9 mouse cellular contexts compared by ENCODE assay signal in the genomic region with DNA sequence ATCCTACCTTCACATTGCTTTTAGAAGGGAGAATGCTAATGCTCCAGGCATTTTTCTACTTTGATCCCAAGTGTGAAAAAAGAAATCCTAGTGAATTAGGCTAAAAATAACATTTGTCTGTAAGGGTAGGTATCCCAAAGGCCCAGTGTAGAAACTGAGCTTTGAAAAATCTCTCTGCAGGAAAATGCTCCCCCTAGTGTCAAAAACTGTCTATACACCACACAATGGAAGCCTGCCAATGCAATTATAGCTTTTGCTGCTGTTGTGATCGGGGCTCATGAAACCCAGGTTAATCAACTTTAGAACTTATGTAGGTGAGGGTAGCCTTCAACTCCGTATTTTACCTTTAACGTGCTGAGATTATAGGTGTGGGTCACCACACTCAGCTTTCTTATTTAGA. TPM values are rescaled to one million over a fixed set of nuclear protein-coding genes. Genes with fewer than 3 reads are reported as not detected.
DNase-seq lines count a peak whose midpoint lies in the region; ATAC-seq lines count a peak whose summit lies in the region.
"Had no signal": no experiment of that assay in that cellular context is flagged by ENCODE, and none has a peak within 500 bp of the region (broad histone marks: within the 10 kb centered on the region; RNA-seq: fewer than 3 reads in every experiment).

No protein-coding gene starts in this region.

- no peaks in the 10 kb centered on the region for H3K4me1 ChIP-seq in midbrain, embryonic 11.5 days (ENCODE audit: control insufficient read depth, insufficient read depth, low read length)
- peaks cover 3% of the 10 kb centered on the region; the same call in 1 of the 2 replicates for H3K4me1 ChIP-seq in midbrain, embryonic 16.5 days (ENCODE audit: control insufficient read depth, insufficient read depth, low read length)
- no peaks in the 10 kb centered on the region for H3K4me1 ChIP-seq in forebrain, embryonic 16.5 days (replicated peaks; ENCODE audit: control insufficient read depth, insufficient read depth, low read length)
- H3K4me1 ChIP-seq: stomach, embryonic 15.5 days had no signal

- DNase-seq in midbrain, embryonic 11.5 days (ENCODE audit: low spot score, missing footprints): peak; percentile 93
- peak; percentile 44 for DNase-seq in MEL-GATA-1-ER (ENCODE audit: extremely low read depth, low read depth)
- peak; percentile 70 for DNase-seq in c-Kit-positive CD71-positive TER-119-positive erythroid progenitor cells, embryonic 14.5 days (ENCODE audit: low spot score)
- DNase-seq in heart, adult 9 months (ENCODE audit: low spot score in 2 of 2): peak; percentile 34 to 66
- DNase-seq in layer of hippocampus, postnatal 10 days (ENCODE audit: low spot score in 2 of 2): peak; percentile 51 to 63

- H3K9ac ChIP-seq in midbrain, embryonic 11.5 days (ENCODE audit: low read length): no peak overlapping the region
- H3K9ac ChIP-seq in midbrain, embryonic 16.5 days (ENCODE audit: low read depth, low read length): no peak overlapping the region
- no peak overlapping the region for H3K9ac ChIP-seq in forebrain, embryonic 16.5 days (replicated peaks; ENCODE audit: low read depth, low read length)
- H3K9ac ChIP-seq: stomach, embryonic 15.5 days had no signal

- WGBS in midbrain, embryonic 11.5 days: 53% methylated on average over 3 of the region's 3 CpGs
- 45% methylated on average over 3 of the region's 3 CpGs for WGBS in midbrain, embryonic 16.5 days
- WGBS in forebrain, embryonic 16.5 days: 35% methylated on average over 3 of the region's 3 CpGs

- H3K4me3 ChIP-seq in midbrain, embryonic 11.5 days (ENCODE audit: low read depth, low read length): no peak overlapping the region
- no peak overlapping the region for H3K4me3 ChIP-seq in midbrain, embryonic 16.5 days (ENCODE audit: low read depth, low read length)
- H3K4me3 ChIP-seq in forebrain, embryonic 16.5 days (replicated peaks; ENCODE audit: low read length): no peak overlapping the region
- H3K4me3 ChIP-seq: stomach, embryonic 15.5 days had no signal

- H3K4me2 ChIP-seq in midbrain, embryonic 11.5 days: no peak overlapping the region
- H3K4me2 ChIP-seq in midbrain, embryonic 16.5 days (ENCODE audit: low read length): no peak overlapping the region
- no peak overlapping the region for H3K4me2 ChIP-seq in forebrain, embryonic 16.5 days (ENCODE audit: low read length)
- H3K4me2 ChIP-seq: stomach, embryonic 15.5 days had no signal

- ATAC-seq in midbrain, embryonic 11.5 days (ENCODE audit: low FRiP score): no peak
- no peak for ATAC-seq in midbrain, embryonic 16.5 days
- peak; percentile 70 for ATAC-seq in neutrophil, adult 5-6 weeks (ENCODE audit: extremely low read depth, insufficient number of reproducible peaks, low FRiP score, poor library complexity, severe bottlenecking)
- no peak for ATAC-seq in forebrain, embryonic 16.5 days

- no peaks in the 10 kb centered on the region for H3K36me3 ChIP-seq in midbrain, embryonic 11.5 days (ENCODE audit: control insufficient read depth, insufficient read depth, low read length)
- H3K36me3 ChIP-seq in midbrain, embryonic 16.5 days (ENCODE audit: control insufficient read depth, insufficient read depth, low read length): no peaks in the 10 kb centered on the region
- H3K36me3 ChIP-seq in forebrain, embryonic 16.5 days (ENCODE audit: control insufficient read depth, insufficient read depth): no peaks in the 10 kb centered on the region
- H3K36me3 ChIP-seq: stomach, embryonic 15.5 days had no signal

- no peaks in the 10 kb centered on the region for H3K9me3 ChIP-seq in midbrain, embryonic 11.5 days (ENCODE audit: control insufficient read depth, low read length)
- no peaks in the 10 kb centered on the region for H3K9me3 ChIP-seq in midbrain, embryonic 16.5 days (replicated peaks; ENCODE audit: control insufficient read depth, low read length, poor library complexity, severe bottlenecking)
- no peaks in the 10 kb centered on the region for H3K9me3 ChIP-seq in forebrain, embryonic 16.5 days (ENCODE audit: control insufficient read depth, low read length)
- H3K9me3 ChIP-seq: stomach, embryonic 15.5 days had no signal

- H3K27ac ChIP-seq in midbrain, embryonic 11.5 days (ENCODE audit: low read depth, low read length): no peak overlapping the region
- no peak overlapping the region for H3K27ac ChIP-seq in midbrain, embryonic 16.5 days (ENCODE audit: low read length)
- no peak overlapping the region for H3K27ac ChIP-seq in forebrain, embryonic 16.5 days (ENCODE audit: low read length)
- H3K27ac ChIP-seq: stomach, embryonic 15.5 days had no signal

- H3K27me3 ChIP-seq in midbrain, embryonic 11.5 days (ENCODE audit: control insufficient read depth, insufficient read depth, low read length): no peaks in the 10 kb centered on the region
- H3K27me3 ChIP-seq in midbrain, embryonic 16.5 days (ENCODE audit: control insufficient read depth, insufficient read depth, low read depth, low read length): no peaks in the 10 kb centered on the region
- H3K27me3 ChIP-seq in forebrain, embryonic 16.5 days (replicated peaks; ENCODE audit: control insufficient read depth, insufficient read depth, low read length): no peaks in the 10 kb centered on the region
- H3K27me3 ChIP-seq: stomach, embryonic 15.5 days had no signal

RNA-seq across cellular contexts. Expression of gene Vmp1, which starts 30.2 kb away (rescaled TPM):
- polyA plus RNA-seq in midbrain, embryonic 11.5 days (2014; fragmentation: Nextera tagmentation; extraction: Ambion mirVana): 93.7 and 103 TPM in 2 replicates
- polyA plus RNA-seq in midbrain, embryonic 16.5 days (2015; fragmentation: Nextera tagmentation; extraction: Ambion mirVana): 104 and 128 TPM in 2 replicates
- 100 to 1,000 TPM; 138 to 155 TPM for total RNA-seq in layer of hippocampus, postnatal 10 days (2021)
- total RNA-seq in neutrophil, adult 5-6 weeks (2017): 210 and 221 TPM in 2 replicates
- 103 and 116 TPM in 2 replicates for polyA plus RNA-seq in forebrain, embryonic 16.5 days (2015; fragmentation: Nextera tagmentation; extraction: Ambion mirVana)

RNA-seq across cellular contexts. Expression of gene Ptrh2, which starts 30.3 kb away (rescaled TPM):
- 41.8 and 41.9 TPM in 2 replicates for polyA plus RNA-seq in midbrain, embryonic 11.5 days (2014; fragmentation: Nextera tagmentation; extraction: Ambion mirVana)
- polyA plus RNA-seq in midbrain, embryonic 16.5 days (2015; fragmentation: Nextera tagmentation; extraction: Ambion mirVana): 29.5 and 29.8 TPM in 2 replicates
- total RNA-seq in layer of hippocampus, postnatal 10 days (2021): 10 to 100 TPM; 11.3 to 11.6 TPM
- total RNA-seq in neutrophil, adult 5-6 weeks (2017): 7.9 and 8.6 TPM in 2 replicates
- polyA plus RNA-seq in forebrain, embryonic 16.5 days (2015; fragmentation: Nextera tagmentation; extraction: Ambion mirVana): 37.2 and 39.2 TPM in 2 replicates
